Mouse (Mus musculus): Measurements from ENCODE around the gene Srd5a3.

Srd5a3 gene

DNA sequence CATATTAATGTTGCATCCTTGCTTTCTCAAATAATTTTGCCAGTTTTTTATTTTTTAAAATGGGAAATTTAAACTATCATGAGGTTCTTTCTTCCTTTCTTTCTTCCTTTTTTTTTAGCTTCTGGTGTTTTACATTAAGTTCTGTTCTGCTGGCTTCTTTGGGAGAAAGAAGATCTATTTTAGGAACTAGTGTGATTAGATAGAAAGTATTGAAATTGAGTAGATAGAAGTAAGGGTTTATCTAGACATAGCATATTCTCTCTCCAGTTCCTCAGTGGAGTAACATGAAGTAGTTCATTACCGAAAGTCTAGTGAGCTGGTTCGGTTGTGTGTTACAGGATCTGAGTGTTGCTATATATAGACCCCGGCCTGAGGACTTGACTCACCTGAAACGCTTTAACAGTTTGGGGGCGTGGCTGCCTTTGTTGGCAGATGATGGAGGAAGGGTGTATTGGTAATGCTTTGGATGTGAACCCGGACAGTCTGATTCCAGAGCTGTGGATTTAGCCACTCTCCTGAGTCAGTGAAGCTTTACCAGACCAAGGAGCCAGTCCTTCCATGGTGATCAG, 54.4 kb downstream of the Srd5a3 start:
- DNase-seq = no peak

DNA sequence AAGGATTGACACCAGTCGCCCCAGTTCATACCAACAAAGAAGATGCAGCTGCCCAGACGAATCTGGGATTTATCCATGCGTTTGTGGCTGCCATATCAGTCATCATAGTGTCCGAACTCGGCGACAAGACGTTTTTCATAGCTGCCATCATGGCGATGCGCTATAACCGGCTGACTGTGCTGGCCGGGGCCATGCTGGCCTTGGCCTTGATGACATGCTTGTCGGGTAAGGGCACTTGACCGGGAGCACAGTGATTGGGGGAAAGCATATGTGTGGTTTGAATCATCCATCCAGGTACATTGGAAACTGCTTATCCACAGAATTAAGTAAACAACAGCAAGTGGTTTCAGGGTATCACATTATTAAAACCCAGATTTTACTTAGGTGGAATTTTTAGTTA, 59.3 kb downstream of the Srd5a3 start:
- DNase-seq = no peak

DNA sequence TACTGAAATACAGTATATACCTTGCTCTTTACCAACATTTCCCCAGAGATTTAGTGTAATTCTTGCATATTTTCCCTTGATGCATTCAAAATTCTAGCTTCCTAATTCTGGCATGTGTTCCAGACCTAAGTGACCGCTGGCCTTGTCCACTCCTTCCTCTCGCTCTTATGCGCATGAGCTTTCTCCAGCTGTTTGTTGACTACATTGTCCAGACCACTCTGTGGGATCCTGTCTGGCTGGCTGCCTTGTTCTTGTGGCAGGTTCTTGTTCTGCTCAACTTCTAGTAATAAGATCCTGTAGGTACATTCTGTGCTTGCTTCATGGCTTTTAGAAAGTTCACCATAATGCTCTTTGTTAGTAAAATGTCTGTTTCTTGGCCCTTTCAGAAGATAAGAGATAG, 63.1 kb downstream of the Srd5a3 start:
- no peak for DNase-seq

Measured in kidney, postnatal 4 days (tissue).